9 mouse cellular contexts compared by ENCODE assay signal in the genomic region with DNA sequence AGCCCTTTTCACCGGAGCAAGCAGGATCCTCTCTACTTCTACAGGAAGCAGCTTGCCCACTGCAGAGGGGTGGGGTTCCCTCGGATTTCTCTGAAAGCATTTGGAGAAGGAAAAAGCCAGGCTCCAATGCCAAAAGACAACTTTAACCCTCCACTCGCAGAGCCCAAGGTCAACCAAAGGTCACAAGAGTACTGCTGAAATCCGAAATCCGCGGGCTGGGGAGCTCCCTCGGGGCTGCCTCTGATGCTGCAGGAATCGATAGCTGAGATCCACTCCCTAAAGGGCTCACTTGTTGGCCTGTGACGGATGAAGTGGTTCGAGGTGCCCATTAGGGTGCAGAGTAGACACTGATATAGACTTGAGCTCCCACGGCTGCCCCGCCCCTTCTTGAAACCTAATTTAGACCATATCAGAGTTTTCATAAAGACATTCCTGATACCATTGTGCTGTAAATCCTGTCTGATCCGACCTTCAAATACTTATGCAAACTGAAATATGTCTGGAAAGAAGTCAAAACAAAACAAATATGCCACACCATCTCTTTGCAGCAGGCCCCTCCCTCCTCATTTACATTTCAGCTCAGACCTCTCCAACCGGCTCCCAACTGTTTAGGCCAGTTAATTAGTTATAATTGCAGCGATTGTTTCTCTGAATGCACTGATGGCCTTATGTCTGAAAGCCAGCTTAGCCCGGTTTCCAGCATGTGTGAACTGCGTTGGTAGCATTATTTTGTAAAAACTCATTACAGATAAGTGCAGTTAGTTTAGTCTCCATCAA.
DNase-seq lines count a peak whose midpoint lies in the region; ATAC-seq and TF ChIP-seq lines count a peak whose summit lies in the region.
"Had no signal": no experiment of that assay in that cellular context is flagged by ENCODE, and none has a peak within 500 bp of the region (broad histone marks: within the 10 kb centered on the region; RNA-seq: fewer than 3 reads in every experiment).

No protein-coding gene starts in this region.

- peaks cover 30% of the 10 kb centered on the region for H3K4me1 ChIP-seq in E14TG2a.4 (replicated peaks; ENCODE audit: low read depth, low read length)
- H3K4me1 ChIP-seq in forebrain, embryonic 11.5 days (replicated peaks; ENCODE audit: control insufficient read depth, insufficient read depth, low read length) = peaks cover 13% of the 10 kb centered on the region
- peaks cover 42% of the 10 kb centered on the region for H3K4me1 ChIP-seq in kidney, embryonic 16.5 days (ENCODE audit: insufficient read depth, low read length)

- H3K9ac ChIP-seq in forebrain, embryonic 11.5 days (ENCODE audit: low read length) = no peak overlapping the region
- peak overlapping the region; percentile 42; the same call in 1 of the 2 replicates for H3K9ac ChIP-seq in kidney, embryonic 16.5 days (replicated peaks; ENCODE audit: low read length)

- peaks cover 10% of the 10 kb centered on the region; the same call in 1 of the 2 replicates for H3K27me3 ChIP-seq in E14TG2a.4 (ENCODE audit: insufficient read depth, low read length)
- H3K27me3 ChIP-seq in forebrain, embryonic 11.5 days (ENCODE audit: control insufficient read depth, insufficient read depth, low read length) = no peaks in the 10 kb centered on the region
- no peaks in the 10 kb centered on the region for H3K27me3 ChIP-seq in kidney, embryonic 16.5 days (ENCODE audit: insufficient read depth, low read length)

- H3K4me3 ChIP-seq in E14TG2a.4 (replicated peaks; ENCODE audit: low read length) = peak overlapping the region; percentile 64
- no peak overlapping the region for H3K4me3 ChIP-seq in forebrain, embryonic 11.5 days (ENCODE audit: low read depth, low read length)
- H3K4me3 ChIP-seq in kidney, embryonic 16.5 days (ENCODE audit: low read length) = peak overlapping the region; percentile 8; the same call in 1 of the 2 replicates

- peak overlapping the region; percentile 18; the same call in 1 of the 2 replicates for H3K4me2 ChIP-seq in forebrain, embryonic 11.5 days (ENCODE audit: low read depth, low read length, severe bottlenecking)
- peak overlapping the region; percentile 32 for H3K4me2 ChIP-seq in kidney, embryonic 16.5 days (replicated peaks; ENCODE audit: low read depth, low read length)

- ATAC-seq in forebrain, embryonic 11.5 days (replicated peaks; ENCODE audit: low FRiP score) = peak; percentile 68
- ATAC-seq in kidney, embryonic 16.5 days (ENCODE audit: low FRiP score, low TSS enrichment) = peak; percentile 33; the same call in 1 of the 2 replicates

- no peak for TF ChIP-seq CTCF in E14TG2a.4 (conservative IDR thresholded peaks at IDR 0.05; ENCODE audit: low read length)

- intact Hi-C loops in heart, postnatal 25 days (cut with DNase I) = no loop called here

- H3K9me3 ChIP-seq in E14TG2a.4 (ENCODE audit: low read length) = 0 out of 2 replicates have a peak, but pooled peaks cover 2% of the 10 kb centered on the region
- H3K9me3 ChIP-seq in forebrain, embryonic 11.5 days (ENCODE audit: control insufficient read depth, low read length) = no peaks in the 10 kb centered on the region
- H3K9me3 ChIP-seq in kidney, embryonic 16.5 days (ENCODE audit: low read length) = peaks cover 2% of the 10 kb centered on the region; the same call in 1 of the 2 replicates
- H3K9me3 ChIP-seq: G1E had no signal

- 35% methylated on average over 17 of the region's 17 CpGs for WGBS in forebrain, embryonic 11.5 days
- 20% methylated on average over 17 of the region's 17 CpGs for WGBS in kidney, embryonic 16.5 days

- peak; percentile 40 to 42 for DNase-seq in heart, adult 18-20 months
- DNase-seq in heart, postnatal 25 days (ENCODE audit: low spot score) = no peak
- DNase-seq in forebrain, embryonic 11.5 days (ENCODE audit: low spot score) = no peak
- no peak for DNase-seq in cerebellum, adult 11 months
- no peak for DNase-seq in ovary, postnatal 14 days (ENCODE audit: low spot score)
- DNase-seq in spleen, postnatal 4 days (ENCODE audit: low spot score in 2 of 2) = no peak

- H3K27ac ChIP-seq in forebrain, embryonic 11.5 days (ENCODE audit: low read depth, low read length) = no peak overlapping the region
- peak overlapping the region; percentile 87 for H3K27ac ChIP-seq in kidney, embryonic 16.5 days (ENCODE audit: low read length)

- H3K36me3 ChIP-seq in E14TG2a.4 (ENCODE audit: insufficient read depth, low read length) = no peaks in the 10 kb centered on the region
- H3K36me3 ChIP-seq in forebrain, embryonic 11.5 days (ENCODE audit: control insufficient read depth, insufficient read depth, low read length) = no peaks in the 10 kb centered on the region
- H3K36me3 ChIP-seq in kidney, embryonic 16.5 days (ENCODE audit: insufficient read depth, low read length) = no peaks in the 10 kb centered on the region
- H3K36me3 ChIP-seq: G1E had no signal

Comparison
In these comparisons a context has a peak if more than half of its experiments do, and no peak if none do; other contexts are left out.
1. DNase-seq: peak in heart, adult 18-20 months (2 of 2); none in heart, postnatal 25 days (single experiment), forebrain, embryonic 11.5 days (single experiment), cerebellum, adult 11 months (single experiment), ovary, postnatal 14 days (single experiment) and spleen, postnatal 4 days (0 of 2).